Mouse (Mus musculus) heart, adult 2 months (tissue): ENCODE measurements around the gene Tysnd1.

Experiments
- CTCF ChIP-seq: fragments of 200-600 bp; IDR thresholded peaks from 2 replicates; pipeline ENCODE4 v1.8.1; 2022; ENCODE audit warnings: antibody characterized with exemption, mild to moderate bottlenecking, moderate library complexity
- POLR2A ChIP-seq: fragments of 200-500 bp; IDR thresholded peaks from 2 replicates; pipeline ENCODE4 v1.6.1; 2011; ENCODE audit warnings: mild to moderate bottlenecking, low read depth, low read length, control low read depth; ENCODE audit not compliant: insufficient read depth

- TF ChIP-seq CTCF, result no peak
- TF ChIP-seq POLR2A, result no peak
Measured at GRCm38 (mm10) chr10:61665111-61665510, 30.2 kb upstream of the Tysnd1 start.
